Mouse (Mus musculus) CH12.LX (cell line): ENCODE measurements around the gene Tmem128. TPM values are rescaled to one million over a fixed set of nuclear protein-coding genes. Genes with fewer than 3 reads are reported as not detected.

Source experiments
- DNase-seq: peaks from one replicate; pipeline ENCODE4 v3.0.0-alpha.2; 2013; ENCODE audit errors: extremely low read depth
- H3K27ac ChIP-seq: 2 replicates; pipeline ENCODE4 v1.5.1; 2012; ENCODE audit warnings: low read depth, mild to moderate bottlenecking, control low read depth, moderate library complexity; ENCODE audit not compliant: insufficient read depth
- H3K27me3 ChIP-seq: replicated peaks from 2 replicates; pipeline ENCODE3; 2012; ENCODE audit warnings: inconsistent platforms
- H3K36me3 ChIP-seq, 2 experiments: replicated peaks in 1 of 2; 2 replicates each; pipeline versions ENCODE3 to v1.6.1; 2012; ENCODE audit warnings: inconsistent platforms in 1 of 2, low read length in 1 of 2, mild to moderate bottlenecking in 1 of 2, mixed read lengths in 1 of 2, moderate library complexity in 1 of 2; ENCODE audit not compliant: control insufficient read depth in 1 of 2, insufficient read depth in 1 of 2
- H3K4me1 ChIP-seq, 2 experiments: 2 replicates each; pipeline ENCODE4 v1.6.1; 2012; ENCODE audit warnings: inconsistent platforms in 1 of 2, moderate library complexity in 1 of 2; ENCODE audit not compliant: insufficient read depth in 2 of 2, control insufficient read depth in 1 of 2
- H3K4me2 ChIP-seq: 2 replicates; pipeline ENCODE4 v1.6.1; 2012; ENCODE audit warnings: low read depth, mild to moderate bottlenecking, control low read depth; ENCODE audit not compliant: poor library complexity, insufficient read depth, severe bottlenecking
- H3K4me3 ChIP-seq, 3 experiments: fragments of 150-350 bp in 1 of 3; sonication (generic) in 1 of 3; replicated peaks in 1 of 3; 2 replicates each; pipeline versions ENCODE3 to v1.5.1; 2011 to 2012; ENCODE audit warnings: low read depth in 2 of 3, low read length in 2 of 3, mild to moderate bottlenecking in 2 of 3, moderate library complexity in 2 of 3, control low read depth in 1 of 3, improper control_type of control experiment in 1 of 3, inconsistent platforms in 1 of 3, mixed read lengths in 1 of 3; ENCODE audit not compliant: poor library complexity in 1 of 3
- H3K79me2 ChIP-seq: replicated peaks from 2 replicates; pipeline ENCODE4 v1.6.1; 2012; ENCODE audit warnings: mild to moderate bottlenecking, moderate library complexity; ENCODE audit not compliant: control insufficient read depth, poor library complexity, insufficient read depth, severe bottlenecking; ENCODE audit errors: extremely low read depth
- H3K9ac ChIP-seq: 2 replicates; pipeline ENCODE4 v1.6.1; 2012; ENCODE audit warnings: low read depth, mild to moderate bottlenecking, control low read depth, moderate library complexity; ENCODE audit not compliant: insufficient read depth
- H3K9me3 ChIP-seq: replicated peaks from 2 replicates; pipeline ENCODE3; 2012; ENCODE audit warnings: low read length, inconsistent platforms, mixed read lengths
- BHLHE40 ChIP-seq: IDR thresholded peaks from 2 replicates; pipeline ENCODE4 v1.6.1; 2011; ENCODE audit warnings: mild to moderate bottlenecking, low read depth, low read length, improper control_type of control experiment
- CHD1 ChIP-seq: IDR thresholded peaks from 2 replicates; pipeline ENCODE4 v1.6.1; 2012; ENCODE audit warnings: low read depth, low read length, improper control_type of control experiment, inconsistent platforms
- CTCF ChIP-seq, 2 experiments: IDR thresholded peaks in 1 of 2; conservative IDR thresholded peaks in 1 of 2; 2 replicates each; pipeline ENCODE4 v1.5.1; 2011 to 2012; ENCODE audit warnings: low read depth in 2 of 2, low read length in 2 of 2, improper control_type of control experiment in 1 of 2, inconsistent platforms in 1 of 2, mild to moderate bottlenecking in 1 of 2, moderate library complexity in 1 of 2
- EP300 ChIP-seq: IDR thresholded peaks from 2 replicates; pipeline ENCODE4 v1.6.1; 2011; ENCODE audit warnings: low read length, improper control_type of control experiment
- ETS1 ChIP-seq: conservative IDR thresholded peaks from 2 replicates; pipeline ENCODE4 v1.6.1; 2012; ENCODE audit warnings: low read depth, mild to moderate bottlenecking, inconsistent platforms, low read length, improper control_type of control experiment, moderate library complexity
- GABPA ChIP-seq: IDR thresholded peaks from 2 replicates; pipeline ENCODE4 v1.6.1; 2012; ENCODE audit warnings: low read depth, low read length, improper control_type of control experiment, inconsistent platforms; ENCODE audit not compliant: insufficient replicate concordance
- HCFC1 ChIP-seq: IDR thresholded peaks from 2 replicates; pipeline ENCODE4 v1.6.1; 2012; ENCODE audit warnings: low read depth, mild to moderate bottlenecking, inconsistent platforms, low read length, improper control_type of control experiment
- IRF4 ChIP-seq: IDR thresholded peaks from 2 replicates; pipeline ENCODE4 v1.6.1; 2014; ENCODE audit warnings: low read depth, mild to moderate bottlenecking, inconsistent platforms, low read length, improper control_type of control experiment
- JUN ChIP-seq: IDR thresholded peaks from 2 replicates; pipeline ENCODE4 v1.6.1; 2011; ENCODE audit warnings: low read depth, mild to moderate bottlenecking, low read length, improper control_type of control experiment, moderate library complexity; ENCODE audit not compliant: insufficient read depth
- MAFK ChIP-seq: IDR thresholded peaks from 2 replicates; pipeline ENCODE4 v1.6.1; 2011; ENCODE audit warnings: low read length, improper control_type of control experiment; ENCODE audit not compliant: insufficient replicate concordance
- MAX ChIP-seq: IDR thresholded peaks from 2 replicates; pipeline ENCODE4 v1.6.1; 2011; ENCODE audit warnings: low read length, improper control_type of control experiment
- MEF2A ChIP-seq: IDR thresholded peaks from 2 replicates; pipeline ENCODE4 v1.6.1; 2014; ENCODE audit warnings: low read depth, mild to moderate bottlenecking, inconsistent platforms, low read length, improper control_type of control experiment, borderline replicate concordance
- RCOR1 ChIP-seq: conservative IDR thresholded peaks from 2 replicates; pipeline ENCODE4 v1.6.1; 2012; ENCODE audit warnings: low read depth, mild to moderate bottlenecking, inconsistent platforms, low read length, improper control_type of control experiment
- SMC3 ChIP-seq: IDR thresholded peaks from 2 replicates; pipeline ENCODE4 v1.6.1; 2011; ENCODE audit warnings: low read depth, low read length, improper control_type of control experiment
- TCF12 ChIP-seq: IDR thresholded peaks from 2 replicates; pipeline ENCODE4 v1.6.1; 2014; ENCODE audit warnings: low read depth, mild to moderate bottlenecking, inconsistent platforms, low read length, improper control_type of control experiment
- USF1 ChIP-seq: IDR thresholded peaks from 2 replicates; pipeline ENCODE4 v1.6.1; 2014; ENCODE audit warnings: low read depth, mild to moderate bottlenecking, inconsistent platforms, low read length, improper control_type of control experiment
- ZKSCAN1 ChIP-seq: IDR thresholded peaks from 2 replicates; pipeline ENCODE4 v1.6.1; 2012; ENCODE audit warnings: low read depth, inconsistent platforms, low read length, improper control_type of control experiment, borderline replicate concordance
- dilution Hi-C: fragments of 300-500 bp; cut with MboI; formaldehyde crosslinking; loops from 2 replicates; pipeline ENCODE4 v1.14.3; 2020; ENCODE audit warnings: low sequenced_read_pairs; ENCODE audit not compliant: extremely low pct_unique_long_range_greater_than_20kb, extremely low pct_ligation_motif_present
- in situ Hi-C: fragments of 300-500 bp; cut with MboI; formaldehyde crosslinking; loops from 3 replicates; pipeline ENCODE4 v1.14.3; 2019; ENCODE audit warnings: low sequenced_read_pairs, low pct_ligation_motif_present, low pct_unique_long_range_greater_than_20kb, mixed read lengths
- polyA plus RNA-seq: library from polyadenylated mRNA; unstranded; fragments of >175 nt; gene quantifications from 2 replicates; pipeline ENCODE4 v1.2.1, GENCODE M21; 2012; ENCODE audit warnings: low read depth; ENCODE audit not compliant: insufficient read length
- total RNA-seq, 2 experiments: library from RNA; depleted of rRNA; stranded (reverse); fragments of 300-350 nt in 1 of 2; fragments of >200 nt in 1 of 2; gene quantifications; 2 replicates each; pipeline ENCODE4 v1.2.3; 2012 to 2014

Gene Tmem128
- total and polyA plus RNA-seq, 3 experiments, result 43.5 to 113 (median 64.1) TPM

DNA sequence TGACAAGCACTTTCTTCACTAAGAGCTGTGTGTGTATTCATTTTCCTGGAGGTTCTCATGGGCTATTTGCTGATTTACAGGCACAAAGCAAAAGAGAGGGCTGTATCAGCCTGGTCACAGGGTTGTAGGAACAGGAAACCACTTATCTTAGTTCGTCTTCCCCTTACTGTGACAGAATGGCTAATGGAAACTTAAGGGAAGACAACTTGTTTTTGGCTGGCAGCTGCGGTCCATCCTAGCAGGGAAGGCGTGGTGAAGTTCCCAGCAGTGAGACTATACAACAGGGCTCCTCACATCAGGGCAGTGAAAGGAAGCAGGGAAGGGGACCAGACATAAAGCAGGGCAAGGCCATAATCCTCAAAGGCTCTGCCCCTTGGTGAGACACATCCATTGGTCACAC, 4.3 kb upstream of the Tmem128 start:
- no peak overlapping the region for H3K9ac ChIP-seq
- peaks cover 12 to 30% of the 10 kb centered on the region in 2 experiments for H3K4me1 ChIP-seq
- no peak overlapping the region for H3K4me2 ChIP-seq
- peaks cover 6% of the 10 kb centered on the region for H3K9me3 ChIP-seq
- H3K79me2 ChIP-seq, result peaks cover 3% of the 10 kb centered on the region; the same call in 1 of the 2 replicates
- H3K36me3 ChIP-seq, result no peaks in the 10 kb centered on the region
- in situ Hi-C loops (no loop called here), dilution Hi-C loops (no loop called here)
- TF ChIP-seq TCF12 (no peak), CTCF (conservative IDR thresholded peaks at IDR 0.05 in 1 of 2, IDR thresholded peaks at IDR 0.05 in 1 of 2; ENCODE audit: low read depth in 2 of 2, low read length in 2 of 2) (no peak)
- H3K27ac ChIP-seq, result no peak overlapping the region
- no peaks in the 10 kb centered on the region for H3K27me3 ChIP-seq
- DNase-seq, result no peak
- H3K4me3 ChIP-seq, result no peak overlapping the region

- no peak overlapping the region for H3K4me2 ChIP-seq
- peaks cover 12 to 37% of the 10 kb centered on the region in 2 experiments for H3K4me1 ChIP-seq
- no peak overlapping the region for H3K27ac ChIP-seq
- peaks cover 6% of the 10 kb centered on the region for H3K9me3 ChIP-seq
- in situ Hi-C loops (no loop called here), dilution Hi-C loops (no loop called here)
- H3K4me3 ChIP-seq, result no peak overlapping the region
- H3K36me3 ChIP-seq, result no peaks in the 10 kb centered on the region
- H3K27me3 ChIP-seq, result no peaks in the 10 kb centered on the region
- peaks cover 10% of the 10 kb centered on the region for H3K79me2 ChIP-seq
- no peak overlapping the region for H3K9ac ChIP-seq
- TF ChIP-seq GABPA (no peak), MAX (no peak), SMC3 (no peak), TCF12 (no peak), USF1 (no peak), CHD1 (no peak), RCOR1 (no peak)
- DNase-seq, result no peak
Observed at GRCm38 (mm10) chr5:38256551-38256950, 3.4 kb upstream of the Tmem128 start.

DNA sequence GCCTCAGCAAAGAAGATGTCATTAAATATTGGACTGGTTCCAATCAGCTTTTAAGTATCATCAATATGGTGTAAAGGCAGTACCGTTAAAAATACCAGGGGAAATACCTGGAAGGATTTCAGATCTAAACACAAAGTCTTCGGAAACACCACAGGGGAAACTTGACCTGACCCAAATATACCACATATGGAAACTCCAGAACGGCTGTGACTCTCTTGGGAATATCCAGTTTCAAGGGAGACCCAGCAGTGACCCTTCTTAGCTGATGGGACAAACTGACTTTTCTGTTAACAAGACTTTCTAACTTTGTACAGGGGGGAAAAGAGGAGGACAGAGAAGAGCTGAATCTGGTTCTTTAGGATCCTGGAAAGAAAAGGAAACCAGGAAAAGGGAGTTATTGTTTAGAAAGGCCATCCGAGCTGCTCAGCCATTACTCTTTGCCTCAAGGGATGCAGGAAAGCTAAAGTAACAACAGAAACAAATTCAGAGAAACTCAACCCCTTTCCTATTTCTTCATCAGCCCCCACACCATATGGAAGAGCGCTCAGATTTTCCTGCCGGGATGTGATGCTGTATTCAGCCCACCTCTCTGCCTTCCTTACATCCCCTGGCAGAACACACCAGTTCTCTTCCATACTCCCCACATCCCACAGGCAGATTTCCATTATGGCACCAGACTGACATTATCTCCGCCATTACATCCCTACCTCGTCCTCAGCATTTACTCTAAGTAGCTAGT, 1.8 kb upstream of the Tmem128 start:
- Histone ChIP-seq H3K36me3 (peaks cover 9 to 15% of the 10 kb centered on the region in 2 experiments), H3K27me3 (no peaks in the 10 kb centered on the region), H3K9me3 (peaks cover 6% of the 10 kb centered on the region), H3K4me1 (peaks cover 12 to 40% of the 10 kb centered on the region in 2 experiments), H3K79me2 (peaks cover 18% of the 10 kb centered on the region), H3K9ac (no peak overlapping the region), H3K27ac (peak overlapping the region; percentile 70), H3K4me2 (peak overlapping the region; percentile 27), H3K4me3 (no peak overlapping the region)
- peak; percentile 24 for DNase-seq
- dilution Hi-C loops (no loop called here), in situ Hi-C loops (no loop called here)
- TF ChIP-seq ETS1 (peak; percentile 56), TCF12 (peak; percentile 58), IRF4 (peak; percentile 73), MAX (0 out of 2 replicates have a peak, but pooled peaks have one; percentile 25), JUN (no peak), HCFC1 (0 out of 2 replicates have a peak, but pooled peaks have one; percentile 13), ZKSCAN1 (no peak), EP300 (peak; percentile 77), MAFK (0 out of 2 replicates have a peak, but pooled peaks have one; percentile 36), MEF2A (peak; percentile 93), USF1 (no peak), BHLHE40 (peak; percentile 50)
